Mouse (Mus musculus) adrenal gland, adult 18-20 months (tissue): ENCODE measurements at regions not wholly inside any gene's neighbourhood (a gene's known extent, or its start where the extent isn't known, plus 50 kb on each side); places are given as distances from the start of the nearest gene placed in this dataset.

Source experiments
- DNase-seq, 2 experiments: peaks; one replicate each; pipeline ENCODE4 v3.0.0; 2021 to 2022; ENCODE audit warnings: low spot score in 2 of 2

DNA sequence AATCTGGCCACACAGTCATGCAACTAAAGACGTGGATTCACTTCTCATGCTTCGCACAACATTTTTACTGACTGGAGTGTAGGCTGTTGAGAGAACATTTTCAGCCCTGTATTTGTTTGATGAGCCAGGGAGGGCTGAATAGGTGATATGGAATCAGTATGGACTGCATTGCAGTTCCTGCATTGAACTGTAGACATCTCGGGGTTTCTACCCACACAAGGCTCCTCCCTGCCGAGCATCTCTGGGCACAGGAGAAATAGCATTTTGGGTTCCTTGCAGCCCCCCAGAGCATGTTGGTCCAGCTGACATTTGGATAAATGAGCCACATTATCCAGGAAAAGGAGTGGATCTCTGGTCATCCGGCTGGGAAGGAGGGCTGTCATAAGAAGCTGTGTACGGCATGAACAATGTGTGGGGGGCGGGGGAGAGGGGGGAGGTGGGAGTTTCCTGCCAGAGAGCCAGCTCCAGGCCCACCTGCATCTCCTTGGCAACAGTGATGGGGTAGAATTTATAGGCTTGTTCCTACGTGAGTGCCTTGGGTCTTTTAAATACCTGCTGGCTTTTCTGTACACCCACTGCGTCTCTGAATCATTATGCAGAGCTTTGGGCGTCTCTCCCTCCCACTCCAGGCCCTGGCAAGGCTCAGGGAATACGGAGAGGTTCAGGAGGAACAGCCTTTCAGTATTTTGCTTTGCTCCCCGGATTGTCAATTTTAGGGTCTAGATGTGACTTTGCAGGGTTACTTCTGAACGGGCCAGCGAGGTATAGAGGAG lies 280.9 kb upstream of the Gm10131 start:
- DNase-seq, result no peak

DNA sequence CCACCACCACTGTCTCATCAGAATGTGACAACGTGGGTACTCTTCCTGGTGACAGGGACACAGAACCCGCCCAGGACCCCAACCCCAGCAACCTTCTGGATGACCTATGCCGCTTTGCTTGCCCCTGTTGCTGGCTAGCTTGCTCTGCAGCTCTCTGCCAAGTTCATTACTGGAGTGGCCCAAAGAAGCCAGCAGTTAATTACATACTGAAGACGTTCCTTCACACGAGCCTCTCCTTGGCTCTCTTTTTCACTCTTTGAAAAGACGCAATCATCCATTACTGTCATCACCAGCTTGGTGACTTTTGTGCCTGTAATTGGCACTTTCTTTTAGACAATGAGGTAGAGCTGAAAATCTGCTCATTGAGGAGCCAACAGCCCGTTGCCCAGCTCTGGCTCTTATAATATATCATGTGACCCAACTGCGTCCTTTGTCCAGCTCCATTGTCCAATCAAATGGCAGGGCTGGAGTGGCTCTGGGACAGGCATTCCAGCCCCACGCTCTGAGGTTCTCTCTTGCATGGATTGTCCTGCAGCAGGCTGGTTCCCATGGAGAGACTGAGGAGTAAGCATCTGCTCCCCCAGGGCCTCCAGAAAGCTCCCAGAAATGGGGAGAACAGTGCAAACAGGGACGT lies 274.4 kb upstream of the Gm10131 start:
- no peak for DNase-seq

DNA sequence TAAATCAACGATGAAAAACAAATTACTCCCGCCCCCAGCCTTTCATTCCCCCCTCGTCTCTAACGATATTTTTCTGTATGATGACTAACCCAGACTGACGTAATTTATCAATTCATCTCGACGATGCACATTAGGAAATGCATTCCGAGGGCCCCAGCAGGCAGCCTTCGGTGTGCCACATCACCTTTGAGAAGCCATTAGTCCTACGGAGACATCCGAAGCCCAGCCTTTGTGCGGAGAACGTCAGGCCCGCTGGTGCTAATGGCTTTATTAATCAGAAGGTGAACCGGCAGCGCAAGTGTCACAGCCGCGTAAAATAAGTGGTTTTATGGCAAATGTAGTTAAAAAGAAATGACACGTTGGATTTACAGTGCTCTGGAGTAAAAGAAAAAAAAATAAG lies 269.1 kb upstream of the Gm10131 start:
- DNase-seq, result no peak

- DNase-seq, result no peak
Measured at GRCm38 (mm10) chr8:34377154-34377553, 265.6 kb upstream of the Gm10131 start.

GRCm38 (mm10) chr8:34374242-34374641 lies 262.7 kb upstream of the Gm10131 start:
- no peak for DNase-seq

- DNase-seq, result no peak
Measured at GRCm38 (mm10) chr8:34372666-34372980, 261.1 kb upstream of the Gm10131 start.

DNA sequence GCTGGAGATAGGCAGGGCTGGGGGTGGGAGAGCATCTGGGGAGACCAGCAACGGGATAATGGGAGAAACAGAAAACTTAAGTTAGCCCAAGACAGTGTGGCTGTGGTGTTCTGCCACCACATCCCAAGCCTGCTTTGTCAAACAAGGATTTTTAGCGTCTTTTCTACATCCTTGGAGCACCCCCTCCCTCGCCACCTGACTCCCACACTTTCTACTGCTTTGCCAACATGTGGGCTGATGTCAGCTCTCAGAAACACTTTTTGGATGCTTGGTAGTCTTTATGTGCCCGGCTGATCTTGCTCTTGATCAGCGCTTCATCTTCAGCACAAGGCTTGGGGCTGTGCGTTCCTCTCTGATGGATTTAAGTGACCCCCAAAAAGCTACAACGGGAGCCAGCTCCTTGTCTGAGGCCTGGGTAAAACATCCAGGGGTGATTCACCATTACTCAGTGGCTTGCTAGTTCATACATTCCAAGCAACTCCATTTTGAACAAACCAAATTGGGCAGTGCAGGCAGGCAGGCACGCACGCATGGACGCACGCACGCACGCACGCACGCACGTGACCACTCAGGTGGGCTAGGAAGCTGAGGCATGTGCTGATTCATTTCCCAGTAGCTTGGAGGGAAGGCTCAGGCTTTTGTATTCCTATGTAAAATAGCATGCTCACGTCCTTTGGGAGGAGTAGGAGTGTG lies 260.6 kb upstream of the Gm10131 start:
- DNase-seq, result no peak

DNA sequence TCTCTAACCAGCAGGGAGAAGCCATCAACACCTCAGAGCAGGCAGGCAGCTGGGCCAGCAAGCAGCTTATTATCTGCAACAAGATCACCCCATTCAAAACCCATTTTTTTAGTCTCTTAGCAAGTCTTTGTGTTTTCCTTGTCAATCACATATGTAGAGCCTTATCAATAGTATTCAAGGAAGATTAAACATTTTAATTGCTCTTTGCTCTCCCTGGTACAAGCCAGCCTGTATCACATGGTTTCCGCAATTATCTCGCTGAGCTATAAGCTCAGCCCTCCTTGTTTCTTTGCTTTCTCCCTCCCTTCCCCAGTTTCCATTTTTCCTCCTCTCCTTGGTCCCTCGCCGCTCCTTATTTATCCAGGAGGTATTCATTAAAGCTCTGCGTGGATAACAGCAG lies 259.9 kb upstream of the Gm10131 start:
- DNase-seq, result no peak

- no peak for DNase-seq
Measured at GRCm38 (mm10) chr8:34368556-34368955, 257.0 kb upstream of the Gm10131 start.

- DNase-seq, result no peak
Measured at GRCm38 (mm10) chr8:34364446-34365035, 253.0 kb upstream of the Gm10131 start.

DNA sequence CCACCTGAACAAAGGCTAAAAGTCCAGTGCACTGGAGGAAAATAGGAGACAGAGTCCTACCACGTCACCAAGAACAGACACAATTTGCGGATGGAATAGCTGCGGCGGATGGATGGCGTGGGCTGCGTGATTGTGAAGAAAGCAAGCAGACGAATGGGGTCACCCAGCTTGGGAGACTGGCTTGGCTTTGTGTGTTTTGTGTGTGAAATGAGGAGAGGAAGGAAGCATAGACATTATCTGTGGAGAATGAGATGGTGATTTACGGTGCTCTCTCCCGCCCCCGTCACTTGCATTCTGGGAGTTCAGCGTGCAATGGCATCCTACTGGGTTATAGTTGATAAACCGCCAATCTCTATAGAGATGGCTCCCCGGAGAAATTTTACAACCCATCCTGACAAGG lies 252.1 kb upstream of the Gm10131 start:
- no peak for DNase-seq

DNA sequence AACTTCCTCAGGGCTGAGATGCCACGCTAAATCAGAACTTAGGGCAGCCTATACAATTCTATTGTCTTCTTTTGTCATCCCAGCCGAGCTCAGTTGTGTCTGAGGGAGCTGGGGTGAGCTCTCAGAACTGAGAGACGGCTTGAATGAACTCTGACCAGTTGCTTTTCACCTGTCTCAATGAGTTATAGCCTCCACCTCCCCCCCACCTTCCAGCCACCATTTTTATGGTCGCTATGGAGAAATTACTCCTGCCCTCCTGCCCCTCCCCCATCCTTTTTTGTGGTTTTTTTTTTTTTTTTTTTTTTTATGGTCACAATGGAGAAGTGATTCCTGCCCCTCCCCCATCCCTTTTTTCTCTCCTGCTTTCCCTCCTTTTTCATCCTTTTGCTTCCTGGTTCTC lies 251.6 kb upstream of the Gm10131 start:
- no peak for DNase-seq

DNA sequence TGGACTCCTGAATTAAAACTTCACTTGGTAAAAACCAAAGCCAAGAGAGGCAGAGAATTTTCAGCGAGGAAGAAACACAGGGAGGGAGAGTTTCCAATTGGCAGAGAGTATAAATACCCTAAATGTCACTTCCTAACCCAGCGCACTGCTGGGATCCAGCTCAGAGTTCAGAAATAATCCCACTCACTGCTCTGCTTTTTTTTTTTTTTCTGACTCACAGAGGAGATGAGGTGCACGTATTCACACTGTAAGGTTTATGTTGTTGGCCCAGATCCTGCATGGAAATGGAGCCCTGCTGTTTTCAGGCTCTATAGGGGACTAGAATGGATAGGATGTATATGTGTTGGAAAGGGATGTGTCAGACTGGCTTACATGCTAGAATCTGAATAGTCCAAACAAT lies 249.8 kb upstream of the Gm10131 start:
- DNase-seq, result no peak

DNA sequence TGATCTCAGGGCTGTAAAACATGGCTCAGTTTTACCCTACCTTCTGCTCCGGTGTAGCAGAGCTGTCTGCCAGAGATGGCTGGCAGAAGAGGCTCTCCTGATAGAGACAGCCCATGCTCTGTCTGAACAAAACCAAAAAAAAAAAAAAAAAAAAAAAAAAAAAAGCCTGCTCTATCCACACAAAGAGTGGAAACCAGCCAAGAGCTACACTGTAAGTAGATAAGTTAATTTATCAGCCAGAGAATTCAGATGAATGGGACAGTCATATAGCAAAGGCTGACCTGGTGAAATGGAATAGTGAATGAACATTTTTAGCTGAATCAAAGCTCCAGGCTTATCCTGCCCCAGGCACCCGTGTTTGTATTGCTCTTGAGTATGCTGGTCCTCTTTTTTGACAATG lies 248.2 kb upstream of the Gm10131 start:
- DNase-seq, result no peak

- no peak for DNase-seq
Measured at GRCm38 (mm10) chr8:34355059-34355458, 243.5 kb upstream of the Gm10131 start.

DNA sequence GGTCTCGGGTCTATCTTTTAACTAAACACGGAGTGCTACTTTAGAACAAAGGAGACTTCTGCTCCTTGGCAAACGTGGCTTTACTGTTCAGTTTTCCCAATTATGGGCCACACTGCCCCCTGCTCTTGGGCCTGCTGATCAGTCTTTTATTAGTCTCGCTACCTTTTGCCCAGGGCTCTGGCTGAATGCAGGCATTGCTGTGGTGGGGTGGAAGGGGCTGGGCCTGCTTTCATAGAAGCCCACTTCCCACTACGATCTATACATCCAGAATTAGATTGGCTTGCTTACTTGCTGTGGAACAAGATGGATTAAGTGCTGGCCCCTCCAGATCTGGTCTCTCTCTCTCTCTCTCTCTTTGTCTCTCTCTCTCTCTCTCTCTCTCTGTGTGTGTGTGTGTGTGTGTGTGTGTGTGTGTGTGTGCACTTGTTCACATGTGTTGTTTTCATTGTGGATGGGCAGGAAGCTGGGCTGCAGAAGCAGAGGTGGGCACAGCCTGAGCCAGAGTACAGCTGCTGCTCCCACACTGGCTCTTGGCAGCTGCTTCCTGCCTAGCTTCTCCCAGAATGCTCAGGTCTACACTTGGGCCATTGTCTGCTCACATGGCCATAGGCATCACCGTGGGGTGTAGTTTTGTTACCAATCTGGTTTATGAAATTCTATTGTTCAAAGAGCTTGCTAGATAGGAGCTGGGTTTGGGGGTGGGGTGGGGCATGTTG lies 241.8 kb upstream of the Gm10131 start:
- no peak for DNase-seq

- DNase-seq, result no peak
Measured at GRCm38 (mm10) chr8:34334851-34335250, 223.3 kb upstream of the Gm10131 start.

GRCm38 (mm10) chr8:34331673-34332072 lies 220.1 kb upstream of the Gm10131 start:
- no peak for DNase-seq

DNA sequence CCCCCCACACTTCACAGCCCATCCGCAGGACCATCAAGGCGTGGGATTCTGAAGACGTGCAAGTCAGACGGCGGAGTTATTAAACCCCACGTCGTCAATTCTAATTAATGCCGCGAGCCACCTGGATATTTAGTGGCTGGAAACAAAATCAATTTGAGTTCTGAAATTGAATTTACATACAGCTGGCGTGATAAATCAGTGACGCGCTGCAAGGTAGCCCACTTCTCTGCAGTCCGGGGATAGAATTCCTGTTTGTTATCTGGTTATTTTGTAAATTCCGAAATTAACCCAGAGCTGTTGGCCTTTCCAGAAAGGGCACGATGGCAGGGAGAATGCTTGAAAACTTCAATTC lies 215.1 kb upstream of the Gm10131 start:
- no peak for DNase-seq

GRCm38 (mm10) chr8:34325841-34326613 lies 214.5 kb upstream of the Gm10131 start:
- no peak for DNase-seq

DNA sequence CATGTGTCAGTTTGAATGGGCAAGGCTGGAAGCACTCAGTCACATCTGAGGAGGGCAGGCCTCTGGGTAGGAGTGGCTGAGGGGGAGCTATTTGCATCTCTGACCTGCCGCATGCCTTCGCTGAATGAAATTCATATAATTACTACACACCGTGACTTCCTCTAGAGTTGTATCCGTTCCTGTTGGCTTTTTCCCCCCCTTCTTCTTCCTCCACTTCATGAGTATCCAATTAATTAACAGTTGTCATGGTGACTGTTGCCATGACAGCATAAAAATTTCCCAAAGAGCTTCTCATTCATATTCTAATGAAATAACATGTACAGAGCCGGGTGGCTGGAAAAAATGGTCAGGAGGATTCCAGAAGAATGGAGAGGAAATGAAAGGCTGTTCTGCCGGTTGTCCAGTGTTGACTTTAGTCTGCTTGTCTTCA lies 208.6 kb upstream of the Gm10131 start:
- no peak for DNase-seq
